Mouse (Mus musculus) limb, embryonic 13.5 days (tissue): ENCODE data around the gene Nxph4. TPM values are rescaled to one million over a fixed set of nuclear protein-coding genes. Genes with fewer than 3 reads are reported as not detected.

Source experiments
- ATAC-seq: fragments of 200-750 bp; cut with Nextera tagmentation; 2 replicates; pipeline ENCODE4 v1.8.0; 2017; ENCODE audit warnings: low read depth, moderate number of reproducible peaks, moderate TSS enrichment; ENCODE audit not compliant: low FRiP score
- H3K27ac ChIP-seq: fragments of 300-500 bp; sonication (generic); 2 replicates; pipeline ENCODE4 v1.5.1; 2015; ENCODE audit warnings: inconsistent platforms, mild to moderate bottlenecking, moderate library complexity
- H3K27me3 ChIP-seq: fragments of 300-500 bp; sonication (generic); 2 replicates; pipeline ENCODE4 v1.6.1; 2015; ENCODE audit warnings: mild to moderate bottlenecking, inconsistent platforms
- H3K36me3 ChIP-seq: fragments of 300-500 bp; sonication (generic); 2 replicates; pipeline ENCODE4 v1.6.1; 2015; ENCODE audit warnings: inconsistent platforms, mild to moderate bottlenecking, moderate library complexity
- H3K4me1 ChIP-seq: fragments of 300-500 bp; sonication (generic); 2 replicates; pipeline ENCODE4 v1.6.1; 2015; ENCODE audit warnings: inconsistent platforms
- H3K4me2 ChIP-seq: fragments of 300-500 bp; sonication (generic); replicated peaks from 2 replicates; pipeline ENCODE4 v1.6.1; 2015; ENCODE audit warnings: inconsistent platforms, mild to moderate bottlenecking, moderate library complexity
- H3K4me3 ChIP-seq: fragments of 300-500 bp; sonication (generic); 2 replicates; pipeline ENCODE4 v1.5.1; 2015; ENCODE audit warnings: moderate library complexity, mild to moderate bottlenecking, inconsistent platforms
- H3K9ac ChIP-seq: fragments of 300-500 bp; sonication (generic); 2 replicates; pipeline ENCODE4 v1.6.1; 2015; ENCODE audit warnings: mild to moderate bottlenecking, inconsistent platforms
- H3K9me3 ChIP-seq: fragments of 300-500 bp; sonication (generic); 2 replicates; pipeline ENCODE4 v1.6.1; 2016; ENCODE audit warnings: inconsistent platforms
- whole genome bisulfite sequencing: fragments of 180-500 bp; shearing (Covaris S2); methylation state at CpG from one replicate; pipeline ENCODE4 v1.1.7; 2015; 5-methylcytosine and 5-hydroxymethylcytosine counted together
- polyA plus RNA-seq: library from polyadenylated mRNA; unstranded; fragments of >200 nt; fragmentation: Nextera tagmentation; extraction: Ambion mirVana; gene quantifications from 2 replicates; pipeline ENCODE4 v1.2.1, GENCODE M21; 2015

The Nxph4 gene
- polyA plus RNA-seq, 1 experiment from 2014 or later, result 10.7 TPM

DNA sequence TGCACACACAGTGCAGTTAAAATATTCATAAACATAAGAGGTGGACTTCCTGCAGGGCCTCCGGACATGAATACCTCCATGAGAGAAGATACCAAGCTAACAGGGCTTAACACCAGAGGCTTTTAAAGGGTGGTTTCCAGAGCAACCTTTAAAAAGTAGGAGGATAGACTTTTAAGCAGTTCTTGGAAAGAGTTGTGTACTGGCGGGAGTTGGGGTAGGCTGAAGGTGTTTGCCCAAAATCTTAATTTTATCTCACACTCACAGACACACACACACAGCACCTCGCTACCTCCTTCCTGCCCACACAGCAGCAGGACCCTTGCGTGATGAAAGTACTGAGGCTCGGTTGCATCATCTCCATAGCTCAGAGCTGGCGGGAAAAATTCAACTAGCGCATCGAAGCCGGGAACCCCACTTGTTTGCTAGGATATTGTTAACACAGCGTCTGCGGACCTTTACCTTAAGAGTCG is 12.7 kb downstream of the Nxph4 start:
- H3K4me1 ChIP-seq, result peaks cover 46% of the 10 kb centered on the region
- H3K36me3 ChIP-seq, result peaks cover 37% of the 10 kb centered on the region
- no peak overlapping the region for H3K27ac ChIP-seq
- H3K4me3 ChIP-seq, result peak overlapping the region; percentile 60
- peaks cover 55% of the 10 kb centered on the region for H3K27me3 ChIP-seq
- H3K9me3 ChIP-seq, result no peaks in the 10 kb centered on the region
- WGBS, result 12% methylated on average over 12 of the region's 12 CpGs
- H3K9ac ChIP-seq, result peak overlapping the region; percentile 72
- peak overlapping the region; percentile 90 for H3K4me2 ChIP-seq
- ATAC-seq, result no peak

GRCm38 (mm10) chr10:127520714-127521357 is 13.5 kb downstream of the Nxph4 start:
- peak overlapping the region; percentile 60 for H3K4me3 ChIP-seq
- peak overlapping the region; percentile 72 for H3K9ac ChIP-seq
- H3K27ac ChIP-seq, result no peak overlapping the region
- no peaks in the 10 kb centered on the region for H3K9me3 ChIP-seq
- peaks cover 37% of the 10 kb centered on the region for H3K36me3 ChIP-seq
- ATAC-seq, result no peak
- H3K27me3 ChIP-seq, result peaks cover 55% of the 10 kb centered on the region
- WGBS, result 81% methylated on average over 20 of the region's 20 CpGs
- H3K4me2 ChIP-seq, result peak overlapping the region; percentile 90
- peaks cover 46% of the 10 kb centered on the region for H3K4me1 ChIP-seq

GRCm38 (mm10) chr10:127519903-127520713 is 14.3 kb downstream of the Nxph4 start:
- Histone ChIP-seq H3K4me1 (peaks cover 44% of the 10 kb centered on the region), H3K4me3 (no peak overlapping the region; the same call in 1 of the 2 replicates), H3K36me3 (peaks cover 37% of the 10 kb centered on the region), H3K4me2 (peak overlapping the region; percentile 90; the same call in 1 of the 2 replicates), H3K9me3 (no peaks in the 10 kb centered on the region), H3K27me3 (peaks cover 55% of the 10 kb centered on the region), H3K9ac (no peak overlapping the region), H3K27ac (no peak overlapping the region)
- no peak for ATAC-seq
- 95% methylated on average over 37 of the region's 37 CpGs for WGBS

- H3K4me1 ChIP-seq, result peaks cover 41% of the 10 kb centered on the region
- no peak for ATAC-seq
- no peak overlapping the region for H3K4me2 ChIP-seq
- 94% methylated on average over 25 of the region's 26 CpGs for WGBS
- H3K27ac ChIP-seq, result no peak overlapping the region
- no peak overlapping the region for H3K4me3 ChIP-seq
- H3K36me3 ChIP-seq, result peaks cover 37% of the 10 kb centered on the region
- H3K9ac ChIP-seq, result no peak overlapping the region
- no peaks in the 10 kb centered on the region for H3K9me3 ChIP-seq
- H3K27me3 ChIP-seq, result peaks cover 55% of the 10 kb centered on the region
These were observed 15.2 kb downstream of the Nxph4 start for GRCm38 (mm10) chr10:127519041-127519701.

- no peak for ATAC-seq
- Histone ChIP-seq H3K4me1 (peaks cover 53% of the 10 kb centered on the region), H3K9me3 (no peaks in the 10 kb centered on the region), H3K36me3 (peaks cover 37% of the 10 kb centered on the region), H3K27me3 (peaks cover 57% of the 10 kb centered on the region), H3K4me2 (no peak overlapping the region), H3K27ac (no peak overlapping the region), H3K4me3 (no peak overlapping the region), H3K9ac (no peak overlapping the region)
- 88% methylated on average over 22 of the region's 22 CpGs for WGBS
These were observed 16.4 kb downstream of the Nxph4 start for GRCm38 (mm10) chr10:127517941-127518340.

GRCm38 (mm10) chr10:127516576-127517260 is 17.6 kb downstream of the Nxph4 start:
- peak; percentile 9; the same call in 1 of the 2 replicates for ATAC-seq
- Histone ChIP-seq H3K9ac (peak overlapping the region; percentile 36), H3K9me3 (no peaks in the 10 kb centered on the region), H3K27ac (no peak overlapping the region), H3K4me1 (peaks cover 62% of the 10 kb centered on the region), H3K4me2 (peak overlapping the region; percentile 55), H3K36me3 (peaks cover 37% of the 10 kb centered on the region), H3K27me3 (peaks cover 63% of the 10 kb centered on the region), H3K4me3 (peak overlapping the region; percentile 20)
- WGBS, result 6% methylated on average over 30 of the region's 30 CpGs

- no peak for ATAC-seq
- 19% methylated on average over 8 of the region's 8 CpGs for whole genome bisulfite sequencing
- H3K4me2 ChIP-seq, result peak overlapping the region; percentile 55
- H3K36me3 ChIP-seq, result peaks cover 37% of the 10 kb centered on the region
- peaks cover 62% of the 10 kb centered on the region for H3K4me1 ChIP-seq
- H3K4me3 ChIP-seq, result peak overlapping the region; percentile 20; the same call in 1 of the 2 replicates
- H3K27ac ChIP-seq, result no peak overlapping the region
- peaks cover 70% of the 10 kb centered on the region for H3K27me3 ChIP-seq
- H3K9ac ChIP-seq, result peak overlapping the region; percentile 36; the same call in 1 of the 2 replicates
- H3K9me3 ChIP-seq, result no peaks in the 10 kb centered on the region
These were observed 18.3 kb downstream of the Nxph4 start for GRCm38 (mm10) chr10:127515983-127516459.

- H3K36me3 ChIP-seq, result peaks cover 34% of the 10 kb centered on the region
- 28% methylated on average over 9 of the region's 9 CpGs for WGBS
- peak overlapping the region; percentile 55; the same call in 1 of the 2 replicates for H3K4me2 ChIP-seq
- no peaks in the 10 kb centered on the region for H3K9me3 ChIP-seq
- no peak overlapping the region for H3K9ac ChIP-seq
- peaks cover 76% of the 10 kb centered on the region for H3K27me3 ChIP-seq
- H3K4me1 ChIP-seq, result peaks cover 66% of the 10 kb centered on the region
- H3K4me3 ChIP-seq, result 0 out of 2 replicates have a peak overlapping the region, but pooled peaks have one; percentile 20
- no peak overlapping the region for H3K27ac ChIP-seq
- ATAC-seq, result no peak
These were observed 18.9 kb downstream of the Nxph4 start for GRCm38 (mm10) chr10:127515271-127515982.

- Histone ChIP-seq H3K4me1 (peaks cover 72% of the 10 kb centered on the region), H3K27ac (no peak within 1 kb of the TSS; the same call in 1 of the 2 replicates), H3K4me3 (peak within 1 kb of the TSS; percentile 52), H3K9ac (0 out of 2 replicates have a peak within 1 kb of the TSS, but pooled peaks have one; percentile 1), H3K9me3 (no peaks in the 10 kb centered on the region), H3K36me3 (peaks cover 27% of the 10 kb centered on the region), H3K4me2 (peak within 1 kb of the TSS; percentile 84), H3K27me3 (peaks cover 82% of the 10 kb centered on the region)
- ATAC-seq, result no peak
- 18% methylated on average over 6 of the region's 6 CpGs for WGBS
These were observed 19.6 kb downstream of the Nxph4 start, which contains the start of gene Ndufa4l2 for GRCm38 (mm10) chr10:127514764-127515163. Gene Ndufa4l2 (plus strand): TSS chr10:127514967.

- Histone ChIP-seq H3K27me3 (peaks cover 88% of the 10 kb centered on the region), H3K9ac (no peak overlapping the region), H3K4me1 (peaks cover 78% of the 10 kb centered on the region), H3K9me3 (no peaks in the 10 kb centered on the region), H3K36me3 (peaks cover 22% of the 10 kb centered on the region), H3K4me2 (peak overlapping the region; percentile 84), H3K27ac (no peak overlapping the region; the same call in 1 of the 2 replicates), H3K4me3 (no peak overlapping the region)
- 14% methylated on average over 13 of the region's 13 CpGs for WGBS
- no peak for ATAC-seq
These were observed 20.2 kb downstream of the Nxph4 start for GRCm38 (mm10) chr10:127514111-127514698.
